Mouse (Mus musculus) neural tube, embryonic 14.5 days (tissue): ENCODE results near the gene Fbxl7. TPM values are rescaled to one million over a fixed set of nuclear protein-coding genes. Genes with fewer than 3 reads are reported as not detected.
A peak's percentile ranks its signal among the peaks of the same experiment; 100 is the strongest.
"Not testable (repeated sequence)": the region's sequence is repeated elsewhere in the genome, so short reads cannot be mapped to it uniquely, and the experiment has no call there.

Source experiments
- ATAC-seq: fragments of 200-750 bp; cut with Nextera tagmentation; 2 replicates; pipeline ENCODE4 v1.8.0; 2017; ENCODE audit warnings: low read depth, mild to moderate bottlenecking, moderate TSS enrichment, moderate library complexity
- H3K27ac ChIP-seq: fragments of 300-500 bp; sonication (generic); 2 replicates; pipeline ENCODE4 v1.5.1; 2014; ENCODE audit warnings: low read depth, mild to moderate bottlenecking, control low read depth, low read length, moderate library complexity, mixed read lengths
- H3K27me3 ChIP-seq: fragments of 300-500 bp; sonication (generic); 2 replicates; pipeline ENCODE4 v1.6.1; 2014; ENCODE audit warnings: low read length; ENCODE audit not compliant: control insufficient read depth, insufficient read depth
- H3K36me3 ChIP-seq: fragments of 300-500 bp; sonication (generic); 2 replicates; pipeline ENCODE4 v1.6.1; 2014; ENCODE audit warnings: low read length, mixed read lengths; ENCODE audit not compliant: control insufficient read depth, insufficient read depth
- H3K4me1 ChIP-seq: fragments of 300-500 bp; sonication (generic); 2 replicates; pipeline ENCODE4 v1.6.1; 2014; ENCODE audit warnings: low read length; ENCODE audit not compliant: control insufficient read depth, insufficient read depth
- H3K4me2 ChIP-seq: fragments of 300-500 bp; sonication (generic); 2 replicates; pipeline ENCODE4 v1.6.1; 2014; ENCODE audit warnings: mild to moderate bottlenecking, low read depth, low read length, control low read depth
- H3K4me3 ChIP-seq: fragments of 300-500 bp; sonication (generic); 2 replicates; pipeline ENCODE4 v1.5.1; 2014; ENCODE audit warnings: low read depth, low read length, control low read depth, mixed read lengths
- H3K9ac ChIP-seq: fragments of 300-500 bp; sonication (generic); replicated peaks from 2 replicates; pipeline ENCODE4 v1.6.1; 2014; ENCODE audit warnings: low read depth, mild to moderate bottlenecking, control low read depth, low read length, mixed read lengths
- H3K9me3 ChIP-seq: fragments of 300-500 bp; sonication (generic); 2 replicates; pipeline ENCODE4 v1.6.1; 2016; ENCODE audit warnings: low read length; ENCODE audit not compliant: control insufficient read depth
- WGBS: fragments of 180-500 bp; shearing (Covaris S2); extraction: QIAGEN DNeasy Blood & Tissue Kit; methylation state at CpG from one replicate; pipeline ENCODE4 v1.1.7; 2014; 5-methylcytosine and 5-hydroxymethylcytosine counted together
- polyA plus RNA-seq: library from polyadenylated mRNA; unstranded; fragments of >200 nt; fragmentation: Nextera tagmentation; extraction: Ambion mirVana; gene quantifications from 2 replicates; pipeline ENCODE4 v1.2.1, GENCODE M21; 2014

The Fbxl7 gene
- polyA plus RNA-seq, 1 experiment from 2014 or later = 14.4 TPM

DNA sequence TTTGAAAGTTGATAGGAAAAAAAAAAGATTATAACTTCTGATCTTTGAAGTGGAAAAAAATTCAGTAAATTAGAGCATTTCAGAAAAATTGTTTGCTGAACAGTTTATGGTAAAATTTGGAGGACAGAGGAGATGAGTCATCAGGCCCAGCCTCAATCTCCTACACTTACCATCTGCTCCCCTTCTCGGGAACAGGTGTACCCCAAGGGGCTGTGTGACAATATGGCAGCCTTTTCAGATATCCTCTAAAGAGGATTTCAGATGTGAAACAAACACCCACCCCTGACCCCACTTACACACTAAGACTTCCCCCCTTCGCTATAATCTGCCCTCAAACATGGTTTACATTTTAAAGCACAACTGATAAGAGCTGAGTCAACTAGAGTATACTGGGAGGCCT, 164.6 kb downstream of the Fbxl7 start:
- no peaks in the 10 kb centered on the region for H3K9me3 ChIP-seq
- H3K36me3 ChIP-seq = no peaks in the 10 kb centered on the region
- H3K27me3 ChIP-seq = no peaks in the 10 kb centered on the region
- H3K4me2 ChIP-seq = no peak overlapping the region
- no peak overlapping the region for H3K9ac ChIP-seq
- no peak overlapping the region for H3K27ac ChIP-seq
- H3K4me1 ChIP-seq = no peaks in the 10 kb centered on the region
- no peak for ATAC-seq
- 83% methylated on average over 2 of the region's 2 CpGs for WGBS
- no peak overlapping the region for H3K4me3 ChIP-seq

GRCm38 (mm10) chr15:26729341-26729740, 166.0 kb downstream of the Fbxl7 start:
- not testable (repeated sequence) for H3K27me3 ChIP-seq, H3K27ac ChIP-seq, H3K4me1 ChIP-seq, H3K4me3 ChIP-seq, H3K9me3 ChIP-seq, ATAC-seq, H3K9ac ChIP-seq, H3K4me2 ChIP-seq, H3K36me3 ChIP-seq
- WGBS = 83% methylated on average over 5 of the region's 7 CpGs

- Histone ChIP-seq H3K4me2 (no peak overlapping the region), H3K36me3 (no peaks in the 10 kb centered on the region), H3K27ac (no peak overlapping the region), H3K27me3 (no peaks in the 10 kb centered on the region), H3K4me1 (no peaks in the 10 kb centered on the region; the same call in 1 of the 2 replicates), H3K9ac (no peak overlapping the region), H3K4me3 (no peak overlapping the region), H3K9me3 (no peaks in the 10 kb centered on the region)
- no peak for ATAC-seq
- 22% methylated on average over 5 of the region's 5 CpGs for WGBS
These were observed 176.9 kb downstream of the Fbxl7 start for GRCm38 (mm10) chr15:26718390-26719036.

GRCm38 (mm10) chr15:26717952-26718351, 177.4 kb downstream of the Fbxl7 start:
- no peaks in the 10 kb centered on the region for H3K9me3 ChIP-seq
- no peaks in the 10 kb centered on the region; the same call in 1 of the 2 replicates for H3K4me1 ChIP-seq
- no peak overlapping the region for H3K4me2 ChIP-seq
- H3K9ac ChIP-seq = no peak overlapping the region
- no peak overlapping the region for H3K27ac ChIP-seq
- WGBS = 44% methylated on average over 7 of the region's 7 CpGs
- H3K27me3 ChIP-seq = no peaks in the 10 kb centered on the region
- peak; percentile 26; the same call in 1 of the 2 replicates for ATAC-seq
- H3K36me3 ChIP-seq = no peaks in the 10 kb centered on the region
- H3K4me3 ChIP-seq = no peak overlapping the region

- WGBS = 89% methylated on average over 2 of the region's 2 CpGs
- no peaks in the 10 kb centered on the region for H3K27me3 ChIP-seq
- H3K9me3 ChIP-seq = no peaks in the 10 kb centered on the region
- no peak for ATAC-seq
- no peaks in the 10 kb centered on the region for H3K36me3 ChIP-seq
- no peak overlapping the region for H3K4me2 ChIP-seq
- H3K9ac ChIP-seq = no peak overlapping the region
- no peak overlapping the region for H3K27ac ChIP-seq
- H3K4me3 ChIP-seq = no peak overlapping the region
- no peaks in the 10 kb centered on the region; the same call in 1 of the 2 replicates for H3K4me1 ChIP-seq
These were observed 179.2 kb downstream of the Fbxl7 start for GRCm38 (mm10) chr15:26716181-26716580.

- 70% methylated on average over 5 of the region's 5 CpGs for WGBS
- Histone ChIP-seq H3K9ac (no peak overlapping the region), H3K36me3 (no peaks in the 10 kb centered on the region), H3K4me1 (no peaks in the 10 kb centered on the region; the same call in 1 of the 2 replicates), H3K4me3 (no peak overlapping the region), H3K9me3 (no peaks in the 10 kb centered on the region), H3K27me3 (no peaks in the 10 kb centered on the region), H3K27ac (no peak overlapping the region), H3K4me2 (no peak overlapping the region)
- no peak for ATAC-seq
These were observed 179.7 kb downstream of the Fbxl7 start for GRCm38 (mm10) chr15:26715635-26716034.

DNA sequence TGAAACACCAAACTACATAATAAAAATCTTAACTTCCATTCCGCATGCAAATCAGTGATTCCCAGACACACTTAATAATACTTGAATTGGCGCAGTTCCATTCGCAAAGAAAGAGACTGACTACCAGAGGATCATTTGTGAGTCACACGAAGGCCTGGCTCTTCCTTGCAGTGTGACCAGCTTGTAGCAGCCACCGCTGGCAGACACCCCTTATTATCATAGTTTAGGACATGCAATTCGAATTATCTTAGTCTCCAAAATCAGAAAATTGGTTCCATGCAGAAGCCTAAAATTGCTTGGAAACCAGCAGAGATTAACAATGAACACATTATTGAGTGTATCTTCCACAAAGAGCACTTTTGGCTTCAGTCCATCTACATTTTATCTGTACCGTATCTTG, 183.1 kb downstream of the Fbxl7 start:
- Histone ChIP-seq H3K27ac (no peak overlapping the region), H3K4me1 (no peaks in the 10 kb centered on the region), H3K36me3 (no peaks in the 10 kb centered on the region), H3K9me3 (no peaks in the 10 kb centered on the region), H3K9ac (no peak overlapping the region), H3K27me3 (no peaks in the 10 kb centered on the region), H3K4me2 (no peak overlapping the region), H3K4me3 (no peak overlapping the region)
- WGBS = 60% methylated on average over 7 of the region's 7 CpGs
- no peak for ATAC-seq

DNA sequence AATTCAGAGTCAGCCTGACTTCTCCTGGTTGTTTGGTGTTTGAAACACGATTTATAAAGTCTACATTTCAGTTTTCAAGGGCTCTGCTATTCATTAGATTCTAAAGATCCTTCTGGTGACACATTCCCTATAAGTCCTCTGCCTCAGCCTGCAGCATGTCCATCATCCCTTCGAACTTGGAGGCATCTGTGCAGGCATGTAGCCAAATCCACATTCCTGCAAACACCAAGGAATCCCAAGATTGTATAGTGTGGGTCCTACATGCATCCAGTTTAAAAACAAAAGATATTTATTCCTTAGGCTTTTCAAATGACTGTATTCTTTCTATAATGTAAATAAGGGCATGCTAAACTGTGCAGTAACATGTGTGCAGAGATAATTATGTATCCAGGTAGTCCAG, 190.4 kb downstream of the Fbxl7 start:
- no peaks in the 10 kb centered on the region for H3K36me3 ChIP-seq
- H3K9me3 ChIP-seq = no peaks in the 10 kb centered on the region
- H3K4me3 ChIP-seq = no peak overlapping the region
- no peak for ATAC-seq
- H3K27ac ChIP-seq = no peak overlapping the region
- H3K9ac ChIP-seq = no peak overlapping the region
- no peak overlapping the region for H3K4me2 ChIP-seq
- WGBS = 78% methylated on average over 2 of the region's 2 CpGs
- no peaks in the 10 kb centered on the region for H3K27me3 ChIP-seq
- H3K4me1 ChIP-seq = no peaks in the 10 kb centered on the region

DNA sequence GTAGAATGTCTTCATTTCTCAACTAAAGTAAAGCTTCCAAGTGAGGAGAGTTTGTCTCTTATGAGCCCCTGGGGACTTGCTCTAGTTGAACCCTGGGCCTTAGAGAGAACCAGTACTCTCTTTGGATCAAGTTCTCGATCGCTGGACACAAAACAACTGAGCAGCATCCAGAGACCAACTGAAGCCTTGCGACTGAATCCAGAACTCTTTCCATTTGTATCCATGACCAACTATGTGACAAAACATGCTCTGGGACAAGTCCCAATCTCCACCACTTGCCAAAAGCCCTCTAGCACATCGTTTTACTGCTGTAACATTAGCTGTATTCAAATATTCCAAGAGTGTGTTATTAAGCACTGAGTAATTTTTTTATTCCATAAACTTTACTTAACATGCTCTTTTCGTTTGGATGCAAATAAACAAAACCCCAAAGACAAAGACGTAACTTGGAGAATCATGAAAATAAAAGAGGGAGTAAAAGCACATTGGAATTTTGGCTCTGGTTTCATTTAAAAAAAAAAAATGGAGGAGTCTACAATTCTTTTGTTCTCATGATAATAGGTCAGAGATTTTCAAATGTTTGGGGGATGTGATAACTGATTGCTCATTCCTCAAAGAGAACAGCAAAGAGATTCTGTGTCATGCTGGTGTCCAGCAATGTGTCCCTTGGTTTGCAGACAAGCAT, 192.1 kb downstream of the Fbxl7 start:
- no peaks in the 10 kb centered on the region for H3K36me3 ChIP-seq
- H3K27ac ChIP-seq = no peak overlapping the region
- no peak overlapping the region for H3K9ac ChIP-seq
- WGBS = 86% methylated on average over 6 of the region's 6 CpGs
- H3K4me3 ChIP-seq = no peak overlapping the region
- ATAC-seq = no peak
- no peaks in the 10 kb centered on the region for H3K4me1 ChIP-seq
- no peak overlapping the region for H3K4me2 ChIP-seq
- no peaks in the 10 kb centered on the region for H3K9me3 ChIP-seq
- no peaks in the 10 kb centered on the region for H3K27me3 ChIP-seq
